In the genomic region with DNA sequence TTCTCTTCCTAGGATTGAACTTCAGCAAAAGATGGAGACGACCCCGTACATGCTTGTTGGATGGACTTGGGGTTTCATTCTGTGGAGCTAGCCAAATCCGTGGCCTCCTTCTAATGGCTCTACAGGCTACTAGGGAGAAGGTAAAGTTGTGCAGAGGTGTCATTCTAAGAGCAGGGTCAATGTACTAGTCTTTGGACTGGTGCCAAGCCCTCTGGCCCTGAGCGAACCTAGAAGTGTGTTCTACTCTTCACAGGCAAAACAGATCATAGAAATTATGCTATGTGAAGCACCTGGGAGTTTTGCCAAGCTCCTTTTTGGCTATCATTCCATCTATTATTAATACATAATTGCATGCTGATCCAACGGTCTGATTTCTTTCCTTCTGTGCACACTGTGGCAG, we compare ENCODE assay signal across 27 mouse cellular contexts.
DNase-seq lines count a peak whose midpoint lies in the region; ATAC-seq and TF ChIP-seq lines count a peak whose summit lies in the region.
"Had no signal": no experiment of that assay in that cellular context is flagged by ENCODE, and none has a peak within 500 bp of the region (broad histone marks: within the 10 kb centered on the region; RNA-seq: fewer than 3 reads in every experiment).

No protein-coding gene starts in this region.

- peak; percentile 63 for DNase-seq in kidney, adult 2 months
- peak; percentile 63 for DNase-seq in Muller cell, postnatal 12 days (ENCODE audit: inconsistent ontology term)
- DNase-seq in adipocyte (ENCODE audit: low spot score) = peak; percentile 5
- DNase-seq in kidney, postnatal 25 days = peak; percentile 60 to 63
- no peak for DNase-seq in layer of hippocampus, postnatal 10 days (ENCODE audit: low spot score in 2 of 2)
- DNase-seq: adrenal gland, postnatal 14 days; B cell, adult 2 months; cerebellum, adult 2 months; cerebellum, postnatal 25 days; gastrocnemius, postnatal 25 days; heart, adult 18-20 months; heart, postnatal 4 days; lung, embryonic 14.5 days; lung, postnatal 14 days; midbrain, embryonic 14.5 days; retina, postnatal 1 day; right cerebral cortex, postnatal 14 days had no signal

- no peak overlapping the region for H3K4me2 ChIP-seq in kidney, embryonic 16.5 days (replicated peaks; ENCODE audit: low read depth, low read length)
- H3K4me2 ChIP-seq: heart, embryonic 12.5 days; hindbrain, embryonic 13.5 days; limb, embryonic 15.5 days; liver, embryonic 15.5 days; lung, embryonic 14.5 days; neural tube, embryonic 15.5 days; stomach, embryonic 15.5 days had no signal

- no peak for TF ChIP-seq CTCF in kidney, adult 2 months (conservative IDR thresholded peaks at IDR 0.05; ENCODE audit: insufficient read depth, insufficient read length, low read depth, low read length)

- TF ChIP-seq POLR2A in kidney, adult 2 months (IDR thresholded peaks at IDR 0.05; ENCODE audit: low read depth, low read length) = no peak

- H3K4me3 ChIP-seq in kidney, adult 2 months (ENCODE audit: insufficient read depth, low read depth, low read length) = no peak overlapping the region
- no peak overlapping the region for H3K4me3 ChIP-seq in kidney, embryonic 16.5 days (ENCODE audit: low read length)
- H3K4me3 ChIP-seq: heart, embryonic 12.5 days; hindbrain, embryonic 13.5 days; limb, embryonic 15.5 days; liver, embryonic 15.5 days; neural tube, embryonic 15.5 days; stomach, embryonic 15.5 days had no signal

- H3K27ac ChIP-seq in kidney, adult 2 months (ENCODE audit: insufficient read depth, low read depth, low read length) = no peak overlapping the region
- no peak overlapping the region for H3K27ac ChIP-seq in kidney, embryonic 16.5 days (ENCODE audit: low read length)
- H3K27ac ChIP-seq: hindbrain, embryonic 13.5 days; limb, embryonic 15.5 days; liver, embryonic 15.5 days; neural tube, embryonic 15.5 days; stomach, embryonic 15.5 days had no signal

- no peak for ATAC-seq in kidney, embryonic 16.5 days (ENCODE audit: low FRiP score, low TSS enrichment)
- ATAC-seq: activated CD4-positive, CD25-positive, alpha-beta regulatory T cell, adult 4 months; forebrain, embryonic 14.5 days; intestine, embryonic 16.5 days had no signal

- no peaks in the 10 kb centered on the region for H3K36me3 ChIP-seq in kidney, adult 2 months (ENCODE audit: control insufficient read depth, insufficient read depth, low read length)
- H3K36me3 ChIP-seq in kidney, embryonic 16.5 days (ENCODE audit: insufficient read depth, low read length) = no peaks in the 10 kb centered on the region
- H3K36me3 ChIP-seq: heart, embryonic 12.5 days; hindbrain, embryonic 13.5 days; limb, embryonic 15.5 days; liver, embryonic 15.5 days; neural tube, embryonic 15.5 days; stomach, embryonic 15.5 days had no signal

- 65% methylated on average over 5 of the region's 5 CpGs for WGBS in kidney, adult 2 months
- 74% methylated on average over 5 of the region's 5 CpGs for WGBS in kidney, embryonic 16.5 days

- H3K4me1 ChIP-seq in kidney, adult 2 months (ENCODE audit: control insufficient read depth, insufficient read depth, low read length) = no peaks in the 10 kb centered on the region
- 0 out of 2 replicates have a peak, but pooled peaks cover 9% of the 10 kb centered on the region for H3K4me1 ChIP-seq in kidney, embryonic 16.5 days (ENCODE audit: insufficient read depth, low read length)
- H3K4me1 ChIP-seq: heart, embryonic 12.5 days; hindbrain, embryonic 13.5 days; limb, embryonic 15.5 days; liver, embryonic 15.5 days; neural tube, embryonic 15.5 days; stomach, embryonic 15.5 days had no signal

- no peak overlapping the region for H3K9ac ChIP-seq in kidney, embryonic 16.5 days (replicated peaks; ENCODE audit: low read length)
- H3K9ac ChIP-seq: heart, embryonic 12.5 days; hindbrain, embryonic 13.5 days; limb, embryonic 15.5 days; liver, embryonic 15.5 days; lung, embryonic 14.5 days; neural tube, embryonic 15.5 days; stomach, embryonic 15.5 days had no signal

- H3K9me3 ChIP-seq in kidney, embryonic 16.5 days (ENCODE audit: low read length) = no peaks in the 10 kb centered on the region
- H3K9me3 ChIP-seq: heart, embryonic 12.5 days; hindbrain, embryonic 13.5 days; limb, embryonic 15.5 days; liver, embryonic 15.5 days; neural tube, embryonic 15.5 days; stomach, embryonic 15.5 days had no signal

- no peaks in the 10 kb centered on the region for H3K27me3 ChIP-seq in kidney, adult 2 months (replicated peaks; ENCODE audit: control insufficient read depth, insufficient read depth, low read length)
- peaks cover 13% of the 10 kb centered on the region for H3K27me3 ChIP-seq in kidney, embryonic 16.5 days (ENCODE audit: insufficient read depth, low read length)
- H3K27me3 ChIP-seq: heart, embryonic 12.5 days; hindbrain, embryonic 13.5 days; limb, embryonic 15.5 days; liver, embryonic 15.5 days; neural tube, embryonic 15.5 days; stomach, embryonic 15.5 days had no signal

Comparison
In these comparisons a context has a peak if more than half of its experiments do, and no peak if none do; other contexts are left out.
1. DNase-seq: peak in kidney, adult 2 months (single experiment), Muller cell, postnatal 12 days (single experiment), adipocyte (single experiment) and kidney, postnatal 25 days (2 of 2); none in layer of hippocampus, postnatal 10 days (0 of 2).